Mouse (Mus musculus) midbrain, postnatal 0 days (tissue): ENCODE data around the gene Cdca7l. TPM values are rescaled to one million over a fixed set of nuclear protein-coding genes. Genes with fewer than 3 reads are reported as not detected.

Experiments used
- ATAC-seq: fragments of 200-750 bp; cut with Nextera tagmentation; 2 replicates; pipeline ENCODE4 v1.8.0; 2017; ENCODE audit warnings: moderate number of reproducible peaks, mild to moderate bottlenecking, moderate TSS enrichment, moderate library complexity; ENCODE audit not compliant: low FRiP score
- DNase-seq: peaks from one replicate; pipeline ENCODE4 v3.0.0-alpha.2; 2015; ENCODE audit warnings: low spot score
- H3K27ac ChIP-seq: fragments of 300-500 bp; sonication (generic); 2 replicates; pipeline ENCODE4 v1.5.1; 2014; ENCODE audit warnings: low read depth, mild to moderate bottlenecking, low read length, mixed read lengths
- H3K27me3 ChIP-seq: fragments of 300-500 bp; sonication (generic); 2 replicates; pipeline ENCODE4 v1.6.1; 2014; ENCODE audit warnings: low read length, control low read depth, mixed read lengths; ENCODE audit not compliant: insufficient read depth
- H3K36me3 ChIP-seq: fragments of 300-500 bp; sonication (generic); 2 replicates; pipeline ENCODE4 v1.6.1; 2014; ENCODE audit warnings: low read length, control low read depth, mixed read lengths; ENCODE audit not compliant: insufficient read depth
- H3K4me1 ChIP-seq: fragments of 300-500 bp; sonication (generic); 2 replicates; pipeline ENCODE4 v1.6.1; 2014; ENCODE audit warnings: mild to moderate bottlenecking, control low read depth, antibody characterized with exemption, low read length, mixed read lengths; ENCODE audit not compliant: insufficient read depth
- H3K4me2 ChIP-seq: fragments of 300-500 bp; sonication (generic); 2 replicates; pipeline ENCODE4 v1.6.1; 2014; ENCODE audit warnings: low read depth, mild to moderate bottlenecking, low read length, mixed read lengths; ENCODE audit not compliant: poor library complexity, severe bottlenecking
- H3K4me3 ChIP-seq: fragments of 300-500 bp; sonication (generic); 2 replicates; pipeline ENCODE4 v1.5.1; 2014; ENCODE audit warnings: low read depth, mild to moderate bottlenecking, low read length, moderate library complexity
- H3K9ac ChIP-seq: fragments of 300-500 bp; sonication (generic); replicated peaks from 2 replicates; pipeline ENCODE4 v1.6.1; 2014; ENCODE audit warnings: mild to moderate bottlenecking, low read length, moderate library complexity, mixed read lengths; ENCODE audit not compliant: poor library complexity, severe bottlenecking
- H3K9me3 ChIP-seq: fragments of 300-500 bp; sonication (generic); 2 replicates; pipeline ENCODE4 v1.6.1; 2016; ENCODE audit warnings: low read length, control low read depth
- CTCF ChIP-seq: IDR thresholded peaks from 2 replicates; pipeline ENCODE4 v1.5.1; 2016; ENCODE audit warnings: antibody characterized with exemption, mild to moderate bottlenecking
- WGBS: fragments of 180-500 bp; shearing (Covaris S2); extraction: QIAGEN DNeasy Blood & Tissue Kit; methylation state at CpG from one replicate; pipeline ENCODE4 v1.1.7; 2014; 5-methylcytosine and 5-hydroxymethylcytosine counted together
- polyA plus RNA-seq: library from polyadenylated mRNA; unstranded; fragments of >200 nt; fragmentation: Nextera tagmentation; extraction: Ambion mirVana; gene quantifications from 2 replicates; pipeline ENCODE4 v1.2.1, GENCODE M21; 2015
- total RNA-seq: library from RNA; depleted of rRNA; stranded (reverse); fragments of >200 nt; gene quantifications from 2 replicates; pipeline ENCODE4 v1.2.3, GENCODE M21; 2014

Gene Cdca7l
- total and polyA plus RNA-seq, 2 experiments from 2014 or later: 2.2 to 2.5 TPM

GRCm38 (mm10) chr12:117764839-117765238 is 39.2 kb upstream of the Cdca7l start:
- H3K27ac ChIP-seq: no peak overlapping the region
- peak; percentile 96 for DNase-seq
- H3K27me3 ChIP-seq: no peaks in the 10 kb centered on the region
- H3K4me1 ChIP-seq: no peaks in the 10 kb centered on the region
- no peak overlapping the region for H3K9ac ChIP-seq
- 8% methylated on average over 7 of the region's 7 CpGs for WGBS
- H3K36me3 ChIP-seq: no peaks in the 10 kb centered on the region
- TF ChIP-seq CTCF: peak; percentile 99
- no peak overlapping the region for H3K4me3 ChIP-seq
- H3K9me3 ChIP-seq: no peaks in the 10 kb centered on the region
- ATAC-seq: peak; percentile 78
- no peak overlapping the region for H3K4me2 ChIP-seq

- H3K27me3 ChIP-seq: no peaks in the 10 kb centered on the region
- 5% methylated on average over 5 of the region's 5 CpGs for WGBS
- H3K4me2 ChIP-seq: no peak overlapping the region
- no peak overlapping the region for H3K4me3 ChIP-seq
- no peaks in the 10 kb centered on the region for H3K4me1 ChIP-seq
- H3K27ac ChIP-seq: no peak overlapping the region
- H3K9me3 ChIP-seq: no peaks in the 10 kb centered on the region
- DNase-seq (peak; percentile 92), ATAC-seq (no peak)
- no peaks in the 10 kb centered on the region for H3K36me3 ChIP-seq
- TF ChIP-seq CTCF: peak; percentile 94
- H3K9ac ChIP-seq: no peak overlapping the region
These were observed 35.0 kb upstream of the Cdca7l start for GRCm38 (mm10) chr12:117769113-117769512.

DNA sequence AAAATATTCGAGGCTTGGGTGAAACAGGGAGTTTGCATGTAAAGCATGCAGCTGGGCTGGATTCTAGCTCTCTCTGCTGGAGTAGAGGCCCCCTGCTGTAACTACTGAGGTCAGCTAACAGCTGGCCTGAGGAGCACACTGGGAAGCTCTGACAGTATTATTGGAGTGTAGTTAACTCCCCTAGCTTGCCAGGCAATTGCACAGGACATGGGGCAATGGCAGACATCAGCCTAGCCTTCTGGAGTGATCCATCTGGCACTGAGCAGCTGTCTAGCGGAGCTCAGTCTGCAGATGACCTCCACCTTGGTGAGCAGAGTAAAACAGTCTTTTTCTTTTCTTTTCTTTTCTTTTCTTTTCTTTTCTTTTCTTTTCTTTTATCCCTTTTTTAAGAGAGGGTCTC is 33.9 kb upstream of the Cdca7l start:
- peak; percentile 38; the same call in 1 of the 2 replicates for ATAC-seq
- H3K4me3 ChIP-seq: no peak overlapping the region
- WGBS: 44% methylated on average over 2 of the region's 2 CpGs
- no peak overlapping the region for H3K4me2 ChIP-seq
- H3K36me3 ChIP-seq: no peaks in the 10 kb centered on the region
- no peak overlapping the region for H3K9ac ChIP-seq
- TF ChIP-seq CTCF: no peak
- no peaks in the 10 kb centered on the region for H3K9me3 ChIP-seq
- no peaks in the 10 kb centered on the region for H3K27me3 ChIP-seq
- no peak overlapping the region for H3K27ac ChIP-seq
- peak; percentile 59 for DNase-seq
- no peaks in the 10 kb centered on the region for H3K4me1 ChIP-seq

DNA sequence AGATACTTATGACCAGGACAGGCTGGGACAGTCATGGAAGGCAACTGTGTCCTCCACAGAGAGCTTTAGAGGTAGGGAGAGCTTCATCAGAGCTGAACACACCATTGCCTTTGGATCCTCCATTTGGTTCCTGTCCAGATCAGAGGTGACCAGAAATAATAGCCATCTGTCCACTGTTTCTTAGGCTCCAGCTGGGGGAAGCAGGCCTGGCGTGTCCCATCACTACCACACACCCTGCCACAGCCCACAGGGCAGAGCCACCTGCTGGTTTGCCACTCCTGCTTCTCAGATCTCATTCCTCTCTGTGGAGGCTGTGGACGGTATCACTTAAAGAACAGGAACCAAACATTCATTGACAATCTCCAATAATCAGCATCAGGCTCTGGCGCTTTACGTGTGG is 32.9 kb upstream of the Cdca7l start:
- ATAC-seq: no peak
- Histone ChIP-seq H3K4me1 (no peaks in the 10 kb centered on the region), H3K27ac (no peak overlapping the region), H3K4me2 (no peak overlapping the region), H3K9ac (no peak overlapping the region), H3K4me3 (no peak overlapping the region), H3K27me3 (no peaks in the 10 kb centered on the region), H3K9me3 (no peaks in the 10 kb centered on the region), H3K36me3 (no peaks in the 10 kb centered on the region)
- WGBS: 85% methylated on average over 4 of the region's 4 CpGs
- no peak for DNase-seq
- no peak for TF ChIP-seq CTCF

DNA sequence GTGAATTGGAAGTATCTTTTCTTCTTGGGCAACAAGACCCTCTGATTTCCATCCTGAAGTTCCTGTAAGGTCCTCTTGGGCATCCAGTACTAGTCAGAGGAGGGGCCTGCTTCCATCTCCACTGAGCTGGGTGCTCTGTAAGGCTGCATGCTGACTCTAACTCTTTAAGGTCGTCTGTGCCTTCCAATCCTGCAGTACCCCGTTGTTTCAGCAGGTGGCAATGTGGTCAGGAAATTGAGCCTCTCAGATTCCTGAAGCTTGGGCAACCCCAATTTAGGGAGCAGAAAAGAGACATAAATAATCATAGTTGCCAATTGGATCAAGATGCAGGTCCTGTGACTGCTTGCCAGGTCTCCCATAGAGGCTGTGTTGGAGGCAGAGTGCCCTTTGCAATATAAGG is 31.5 kb upstream of the Cdca7l start:
- no peak overlapping the region for H3K4me3 ChIP-seq
- DNase-seq (peak; percentile 71), ATAC-seq (peak; percentile 63; the same call in 1 of the 2 replicates)
- no peaks in the 10 kb centered on the region for H3K4me1 ChIP-seq
- no peaks in the 10 kb centered on the region for H3K27me3 ChIP-seq
- TF ChIP-seq CTCF: peak; percentile 85
- 0% methylated on average over 2 of the region's 2 CpGs for WGBS
- no peaks in the 10 kb centered on the region for H3K9me3 ChIP-seq
- H3K9ac ChIP-seq: no peak overlapping the region
- no peak overlapping the region for H3K4me2 ChIP-seq
- H3K36me3 ChIP-seq: no peaks in the 10 kb centered on the region
- H3K27ac ChIP-seq: no peak overlapping the region

DNA sequence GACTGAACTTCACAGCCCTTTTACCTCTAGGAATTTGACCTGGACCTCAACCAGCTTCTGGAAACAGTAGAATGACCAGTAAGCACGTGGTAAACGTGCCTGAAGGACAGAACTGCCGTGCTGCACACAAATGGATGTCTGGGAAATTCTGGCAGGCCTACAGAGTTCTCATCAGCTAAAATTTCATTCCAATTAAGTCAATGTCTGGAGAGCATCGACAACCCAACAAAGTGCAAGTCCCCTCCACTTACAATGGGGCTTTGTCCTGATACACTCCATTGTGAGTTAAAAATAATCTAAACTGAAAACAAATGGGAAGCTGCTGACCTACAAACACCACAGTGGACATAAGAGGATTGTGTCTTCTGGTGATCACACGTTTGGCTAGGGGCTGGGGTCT is 27.2 kb upstream of the Cdca7l start:
- ATAC-seq: no peak
- Histone ChIP-seq H3K36me3 (no peaks in the 10 kb centered on the region), H3K4me3 (no peak overlapping the region), H3K9me3 (no peaks in the 10 kb centered on the region), H3K4me2 (no peak overlapping the region), H3K27me3 (no peaks in the 10 kb centered on the region), H3K27ac (no peak overlapping the region), H3K4me1 (no peaks in the 10 kb centered on the region), H3K9ac (no peak overlapping the region)
- 67% methylated on average over 5 of the region's 5 CpGs for WGBS
- no peak for DNase-seq
- TF ChIP-seq CTCF: no peak
